Mouse (Mus musculus) heart, postnatal 14 days (tissue): ENCODE data around the gene Gm20388. TPM values are rescaled to one million over a fixed set of nuclear protein-coding genes. Genes with fewer than 3 reads are reported as not detected.

Experiments
- DNase-seq, 2 experiments: peaks; one replicate each; pipeline ENCODE4 v3.0.0; 2021 to 2022
- intact Hi-C: fragments of 180-260 bp; cut with DNase I; formaldehyde crosslinking; loops from one replicate; pipeline ENCODE4 v1.15.1; 2025
- total RNA-seq, 2 experiments: library from RNA; stranded (reverse); gene quantifications; 2 replicates each; pipeline ENCODE4 v1.2.3; 2021

Gene Gm20388
- total RNA-seq, 2 experiments from 2014 or later = 0.24 TPM; not detected in 1

GRCm38 (mm10) chr8:121527751-121528150, 1617.1 kb downstream of the Gm20388 start:
- intact Hi-C loops = no loop called here

GRCm38 (mm10) chr8:121528790-121529189, 1618.1 kb downstream of the Gm20388 start:
- peak; percentile 64 to 72 for DNase-seq

More at GRCm38 (mm10) chr8:121527751-121528150, 1617.1 kb downstream of the Gm20388 start:
- no peak for DNase-seq

GRCm38 (mm10) chr8:121530639-121531038, 1620.0 kb downstream of the Gm20388 start:
- intact Hi-C loops = no loop called here
- no peak for DNase-seq

More at GRCm38 (mm10) chr8:121528790-121529189, 1618.1 kb downstream of the Gm20388 start:
- intact Hi-C loops = no loop called here

GRCm38 (mm10) chr8:121532381-121532780, 1621.7 kb downstream of the Gm20388 start:
- peak in 1 of 2 experiments; percentile 47 for DNase-seq
- intact Hi-C loops = no loop called here

- intact Hi-C loops = loop anchor here (10.0 kb wide), 1 partner anchor 293 kb away; no protein-coding TSS in a partner anchor
- DNase-seq = no peak
These were observed 1631.2 kb downstream of the Gm20388 start for GRCm38 (mm10) chr8:121541862-121542261.

GRCm38 (mm10) chr8:121542901-121543300, 1632.3 kb downstream of the Gm20388 start:
- no peak for DNase-seq
- intact Hi-C loops = loop anchor here (10.0 kb wide), 1 partner anchor 292 kb away; no protein-coding TSS in a partner anchor

- intact Hi-C loops = loop anchor here (10.0 kb wide), 1 partner anchor 290 kb away; no protein-coding TSS in a partner anchor
- no peak for DNase-seq
These were observed 1633.7 kb downstream of the Gm20388 start, which contains the start of gene 1700018B08Rik for GRCm38 (mm10) chr8:121544276-121544785. TSS of gene 1700018B08Rik (minus strand) at chr8:121544320.

- intact Hi-C loops = loop anchor here (5.0 to 10.0 kb wide), 3 partner anchors 127 to 290 kb away; no protein-coding TSS in a partner anchor
- no peak for DNase-seq
These were observed 1634.3 kb downstream of the Gm20388 start for GRCm38 (mm10) chr8:121544936-121545335.

- peak; percentile 74 to 82 for DNase-seq
- intact Hi-C loops = loop anchor here (5.0 to 10.0 kb wide), 3 partner anchors 125 to 288 kb away; no protein-coding TSS in a partner anchor
These were observed 1636.5 kb downstream of the Gm20388 start for GRCm38 (mm10) chr8:121547132-121547531.

- no peak for DNase-seq
- intact Hi-C loops = no loop called here
These were observed 1639.4 kb downstream of the Gm20388 start for GRCm38 (mm10) chr8:121550056-121550455.

GRCm38 (mm10) chr8:121551065-121551985, 1640.7 kb downstream of the Gm20388 start:
- intact Hi-C loops = no loop called here
- no peak for DNase-seq

- intact Hi-C loops = no loop called here
- no peak for DNase-seq
These were observed 1641.9 kb downstream of the Gm20388 start for GRCm38 (mm10) chr8:121552506-121552905.

- intact Hi-C loops = no loop called here
- no peak for DNase-seq
These were observed 1643.3 kb downstream of the Gm20388 start for GRCm38 (mm10) chr8:121553831-121554475.

- intact Hi-C loops = no loop called here
- no peak for DNase-seq
These were observed 1647.1 kb downstream of the Gm20388 start for GRCm38 (mm10) chr8:121557746-121558145.

- intact Hi-C loops = no loop called here
- DNase-seq = no peak
These were observed 1647.9 kb downstream of the Gm20388 start for GRCm38 (mm10) chr8:121558538-121558937.

- intact Hi-C loops = no loop called here
- no peak for DNase-seq
These were observed 1649.2 kb downstream of the Gm20388 start for GRCm38 (mm10) chr8:121559801-121560200.

GRCm38 (mm10) chr8:121560432-121561100, 1649.9 kb downstream of the Gm20388 start:
- intact Hi-C loops = no loop called here
- DNase-seq = no peak

- intact Hi-C loops = no loop called here
- peak; percentile 73 to 77 for DNase-seq
These were observed 1651.2 kb downstream of the Gm20388 start for GRCm38 (mm10) chr8:121561636-121562345.

- DNase-seq = peak; percentile 82 to 85
- intact Hi-C loops = no loop called here
These were observed 1652.3 kb downstream of the Gm20388 start for GRCm38 (mm10) chr8:121562941-121563351.
